Mouse (Mus musculus) thymus, postnatal 25 days (tissue): Measurements from ENCODE around the gene Tmem204.

ENCODE experiments used
- DNase-seq: peaks from one replicate; pipeline ENCODE4 v3.0.0; 2022

Gene Tmem204

DNA sequence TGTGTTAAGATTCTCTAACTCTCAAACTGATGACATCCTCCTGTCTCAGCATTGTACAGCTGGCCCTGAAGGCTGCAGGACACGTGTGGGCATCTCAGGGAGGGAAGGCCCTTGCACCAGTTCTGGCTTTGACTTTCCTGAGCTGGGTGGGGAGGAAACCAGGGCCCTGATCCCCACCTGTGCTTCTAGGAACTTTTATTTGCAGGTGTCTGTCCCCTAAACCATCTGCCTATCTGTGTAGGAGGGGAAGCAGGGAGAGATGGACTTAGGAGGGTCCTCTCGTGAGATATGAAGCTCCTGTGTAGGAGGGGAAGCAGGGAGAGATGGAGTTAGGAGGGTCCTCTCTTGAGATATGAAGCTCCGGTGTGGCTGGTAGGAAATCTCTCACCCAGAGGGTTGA, 504 bp downstream of the Tmem204 start:
- no peak for DNase-seq

DNA sequence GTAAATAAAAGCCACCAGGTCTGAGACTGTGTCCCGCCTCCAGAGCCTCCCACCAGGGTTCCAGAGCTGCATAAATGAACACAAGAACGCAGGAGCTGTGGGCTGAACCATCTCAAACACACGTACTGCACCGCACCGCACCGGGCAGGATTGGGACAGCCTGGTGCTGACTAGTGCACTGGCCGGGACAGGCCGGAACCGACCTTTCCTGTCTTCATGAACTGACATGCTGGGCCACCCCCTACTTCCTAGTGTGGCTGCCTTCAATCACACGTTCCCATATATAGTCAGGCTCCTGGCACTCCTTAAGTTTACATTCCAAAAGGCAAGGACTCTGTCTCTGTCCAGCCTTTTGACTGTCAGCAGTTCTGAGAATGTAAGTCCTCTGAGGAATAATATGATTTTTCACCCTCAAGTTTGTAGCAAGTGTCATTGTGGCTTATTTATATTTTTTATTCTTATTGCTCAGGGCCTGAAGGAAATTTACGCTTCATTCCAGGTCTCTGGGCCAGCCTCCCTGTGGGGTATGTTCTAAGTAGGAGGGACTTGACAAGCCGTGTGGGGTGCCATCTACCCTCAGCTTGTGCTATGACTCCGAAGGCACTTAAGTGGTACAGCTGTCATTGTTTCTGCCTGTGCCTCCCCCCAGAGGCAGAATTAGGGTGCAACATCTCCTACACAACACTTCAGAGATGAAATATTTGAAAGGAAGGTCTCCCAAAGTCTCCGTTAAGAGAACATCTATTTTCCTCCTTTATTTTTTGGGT, 1.1 kb downstream of the Tmem204 start:
- DNase-seq: no peak

DNA sequence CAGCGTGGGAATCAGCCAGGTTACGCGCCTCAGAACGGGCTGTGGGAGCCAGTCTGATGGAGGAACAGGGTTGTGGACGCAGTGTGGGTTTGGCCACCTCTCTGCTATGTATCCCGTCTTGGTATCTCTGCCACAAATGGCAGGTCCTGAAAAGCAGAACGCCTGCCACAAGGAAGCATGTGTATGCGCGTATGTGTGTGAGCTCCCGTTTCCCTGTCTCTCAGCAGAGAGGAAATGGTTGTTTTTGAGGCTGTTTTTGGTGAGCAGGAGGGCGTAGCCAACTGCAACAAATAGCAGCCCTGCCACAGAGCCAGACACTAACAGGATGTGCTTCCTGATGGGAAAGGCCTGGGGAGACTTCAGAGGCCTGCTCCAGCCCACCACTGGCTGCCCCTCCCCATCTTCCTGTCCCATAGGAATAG, 2.4 kb downstream of the Tmem204 start:
- no peak for DNase-seq

DNA sequence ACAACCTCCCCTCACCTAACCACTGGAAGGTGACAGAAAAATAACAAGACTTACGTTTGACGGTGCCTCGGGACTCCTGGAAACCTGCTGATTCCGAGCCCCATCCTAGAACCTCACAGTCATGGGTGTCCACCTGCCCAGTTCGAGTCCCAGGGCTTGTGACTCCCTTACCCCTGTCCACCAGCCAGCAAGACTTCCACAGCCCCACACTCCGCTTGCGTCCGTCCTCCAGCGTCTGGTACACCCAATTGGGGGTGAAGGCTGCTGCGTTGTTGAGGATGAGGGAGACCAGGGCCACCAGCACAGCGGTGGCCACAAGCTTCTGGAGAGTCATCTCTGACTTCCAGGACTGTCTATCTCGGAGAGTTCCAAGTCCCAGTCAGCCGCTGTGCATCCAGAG, 3.2 kb downstream of the Tmem204 start:
- no peak for DNase-seq

DNA sequence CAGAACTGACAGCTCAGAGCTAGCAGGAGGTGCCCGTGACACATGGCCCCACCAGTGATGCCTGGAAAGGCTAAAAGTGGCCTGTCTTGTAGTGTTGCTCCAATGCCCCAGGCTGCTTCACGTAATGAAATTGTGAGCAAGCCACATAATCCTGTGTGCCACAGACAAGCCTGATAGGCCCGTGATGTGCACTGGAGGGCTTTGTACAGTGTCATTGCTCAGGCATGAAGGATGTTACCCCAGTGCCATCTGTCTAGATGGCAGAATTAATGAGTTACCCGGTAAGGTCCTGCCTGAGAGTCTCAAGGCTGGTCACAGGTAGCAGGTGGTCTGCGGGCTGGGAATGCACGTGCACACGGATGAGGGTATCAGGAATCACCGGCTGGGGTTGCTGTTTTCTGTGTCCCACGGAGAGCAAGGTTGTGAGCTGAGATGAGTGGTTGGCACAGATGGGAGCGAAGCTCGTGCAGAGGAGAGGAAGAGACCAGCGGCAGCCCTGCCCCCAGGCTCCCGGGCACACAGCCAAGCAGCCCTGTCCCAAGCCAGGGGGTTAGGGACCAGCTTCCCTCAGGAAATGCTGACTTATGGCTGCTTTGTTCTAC, 5.5 kb downstream of the Tmem204 start:
- DNase-seq: no peak

DNA sequence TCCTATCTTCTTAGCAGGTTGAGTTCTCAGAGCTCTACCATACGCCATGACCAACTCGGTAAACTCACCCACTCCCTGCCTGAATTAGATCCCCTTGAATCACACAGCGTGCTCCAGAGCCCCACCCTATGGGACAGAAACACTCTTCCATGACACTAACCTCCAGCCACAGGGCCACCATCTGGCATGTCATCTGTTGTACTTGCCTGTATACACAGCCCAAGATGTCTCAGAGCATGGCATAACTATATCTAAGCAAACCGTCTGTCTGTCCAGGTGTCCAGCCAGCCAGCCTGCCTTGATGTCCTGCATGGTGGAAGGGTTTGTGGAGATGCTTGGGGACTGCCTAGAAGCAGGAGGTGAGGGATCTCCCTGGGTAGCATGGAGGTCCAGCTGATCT, 6.5 kb downstream of the Tmem204 start:
- no peak for DNase-seq

DNA sequence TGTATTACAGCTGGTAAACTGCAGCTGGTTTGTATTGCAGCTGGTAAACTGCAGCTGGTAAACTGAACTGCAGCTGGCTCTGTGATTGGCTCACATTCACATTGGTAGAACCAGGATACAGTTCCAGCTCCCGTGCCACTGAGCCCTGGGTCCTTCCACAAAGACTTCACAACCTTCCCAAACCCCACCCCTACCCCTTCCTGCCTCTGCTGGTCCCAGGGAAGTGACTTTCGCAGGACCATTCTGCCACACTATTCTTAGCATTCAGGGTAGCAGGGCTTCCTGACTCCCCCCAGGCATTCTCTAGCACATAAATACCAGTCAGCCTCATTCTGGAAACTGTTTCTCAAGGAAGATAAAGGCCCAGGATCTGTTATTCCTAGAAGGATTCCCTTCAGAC, 14.7 kb downstream of the Tmem204 start:
- no peak for DNase-seq

DNA sequence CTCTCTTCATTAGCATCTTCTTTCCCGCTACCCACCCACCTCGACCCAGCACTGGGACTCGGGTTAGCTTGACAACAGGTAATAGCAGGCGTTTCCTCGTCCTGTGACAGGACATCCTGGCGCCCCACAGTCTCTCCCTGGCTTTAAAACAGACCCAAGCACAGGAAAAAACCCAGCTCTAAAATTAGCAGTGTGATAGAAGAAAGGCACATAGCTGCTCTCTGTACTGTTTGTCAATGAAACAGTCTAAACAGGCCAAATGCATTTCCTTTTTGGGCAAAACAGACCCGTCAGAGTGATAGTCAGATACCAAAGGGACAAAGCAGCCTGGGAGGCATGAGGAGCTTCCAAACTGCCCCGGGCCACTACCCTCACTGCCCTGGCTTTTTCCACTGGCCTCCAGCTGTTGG, 15.9 kb downstream of the Tmem204 start:
- no peak for DNase-seq

DNA sequence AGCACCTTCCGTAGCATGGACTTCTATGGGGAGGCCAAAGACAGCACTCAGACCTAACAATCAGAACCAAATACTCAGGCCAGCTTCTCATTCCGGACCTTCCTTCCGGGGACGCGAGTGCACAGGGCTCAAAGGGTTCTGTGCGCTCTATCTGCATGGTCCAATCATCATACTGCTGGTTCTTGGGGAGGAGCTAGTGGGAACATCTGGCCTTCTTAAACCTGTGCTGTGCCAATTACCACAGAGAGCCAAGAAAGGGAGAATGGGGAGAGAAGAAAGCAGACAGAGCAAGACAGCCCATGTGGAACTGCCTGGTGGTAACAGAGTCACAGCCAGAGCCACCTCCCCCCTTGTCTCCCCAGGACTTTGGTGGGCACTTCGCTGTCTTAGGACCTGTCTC, 16.8 kb downstream of the Tmem204 start:
- no peak for DNase-seq

DNA sequence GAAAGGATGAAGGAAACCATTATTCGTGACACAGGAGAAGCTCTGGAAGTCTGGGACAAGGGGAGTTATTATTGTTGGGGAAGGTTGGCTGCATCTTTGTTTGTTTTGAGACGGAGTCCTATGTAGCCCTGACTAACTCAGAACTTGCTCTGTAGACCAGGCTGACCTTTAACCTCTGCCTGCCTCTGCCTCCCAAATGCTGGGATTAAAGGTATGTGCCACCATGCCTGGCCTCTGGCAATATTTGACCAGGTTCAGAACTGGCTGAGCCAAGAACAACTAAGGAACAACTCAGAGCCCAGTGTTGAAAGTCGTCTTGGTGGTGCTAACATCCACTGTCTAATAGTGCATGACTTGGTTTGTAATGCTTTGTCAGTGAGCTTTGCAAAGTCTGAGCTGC, 18.2 kb downstream of the Tmem204 start:
- no peak for DNase-seq

DNA sequence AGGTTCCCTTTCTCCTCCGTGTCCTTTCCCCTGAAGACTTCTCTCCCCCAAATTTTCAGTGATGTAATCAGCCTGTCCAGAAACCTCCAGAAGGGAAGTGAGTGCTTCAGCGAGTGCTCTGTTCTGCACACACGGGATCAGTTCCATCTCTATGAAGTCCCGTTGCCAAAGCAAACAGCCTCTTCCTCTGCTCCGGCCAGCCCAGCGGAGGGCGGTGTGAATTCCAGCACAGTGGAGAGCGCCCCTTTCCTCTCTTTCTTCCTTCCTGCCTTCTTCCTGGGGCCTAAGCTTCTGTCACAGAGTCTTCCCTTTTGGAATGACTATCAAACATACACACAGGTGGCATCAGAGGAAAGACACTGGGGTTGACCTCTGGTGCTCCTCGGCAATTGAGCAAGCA, 19.0 kb downstream of the Tmem204 start:
- DNase-seq: no peak

DNA sequence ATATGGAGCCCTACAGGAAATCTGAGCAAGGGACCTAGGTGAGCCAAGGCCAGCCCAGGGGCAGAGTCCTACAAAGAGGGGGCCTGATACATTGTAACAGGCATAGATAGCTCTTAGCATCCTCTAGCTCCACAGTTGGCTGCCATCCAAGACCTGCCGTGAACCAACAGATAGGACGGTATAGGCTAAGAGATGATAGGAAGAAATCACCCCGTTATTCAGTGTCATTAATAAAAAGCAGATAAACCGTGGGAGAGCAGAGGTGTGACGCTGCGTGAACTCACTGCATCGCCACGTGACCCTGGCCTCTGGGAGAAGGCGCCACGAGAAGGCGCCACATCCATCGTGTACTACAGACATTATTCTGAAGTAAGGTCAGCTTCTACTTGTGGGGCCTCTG, 19.5 kb downstream of the Tmem204 start:
- DNase-seq: no peak

DNA sequence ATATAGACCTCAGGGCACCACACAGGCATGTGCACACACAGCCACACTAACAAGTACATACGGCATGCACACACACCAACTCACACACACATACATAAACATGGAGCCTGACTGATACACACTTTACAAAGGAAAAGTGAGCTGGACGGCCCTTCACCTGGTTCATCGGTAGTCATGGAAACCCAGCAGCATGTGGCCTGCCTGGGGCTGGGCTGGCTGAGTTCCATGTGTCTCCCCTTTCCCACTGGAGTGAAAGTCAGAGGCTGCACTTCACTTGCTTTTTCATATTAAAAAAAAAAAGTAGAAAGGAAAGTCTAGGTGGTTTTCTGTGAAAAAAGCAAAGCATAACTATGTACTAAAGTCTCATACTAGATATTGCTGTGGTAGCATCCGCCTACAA, 20.1 kb downstream of the Tmem204 start:
- no peak for DNase-seq

DNA sequence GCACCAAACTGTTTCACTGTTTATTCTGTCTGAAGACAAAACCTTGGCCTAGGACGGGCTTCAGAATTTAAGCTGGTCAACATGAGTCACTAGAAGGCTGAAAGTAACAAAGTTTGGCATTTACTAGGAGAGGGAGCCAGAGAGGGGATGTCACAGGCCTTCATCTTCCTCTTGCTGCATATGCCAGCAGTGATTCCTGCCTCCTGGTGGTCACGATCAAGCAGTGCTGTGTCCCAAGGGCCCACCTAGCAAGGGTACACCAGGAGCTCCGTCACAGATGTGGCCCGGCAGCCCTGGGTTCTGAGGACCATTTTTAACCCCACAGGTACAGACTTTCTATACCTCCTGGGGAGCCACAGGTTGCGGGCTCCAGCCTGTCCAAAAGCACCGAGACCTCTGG, 26.4 kb downstream of the Tmem204 start:
- DNase-seq: no peak

DNA sequence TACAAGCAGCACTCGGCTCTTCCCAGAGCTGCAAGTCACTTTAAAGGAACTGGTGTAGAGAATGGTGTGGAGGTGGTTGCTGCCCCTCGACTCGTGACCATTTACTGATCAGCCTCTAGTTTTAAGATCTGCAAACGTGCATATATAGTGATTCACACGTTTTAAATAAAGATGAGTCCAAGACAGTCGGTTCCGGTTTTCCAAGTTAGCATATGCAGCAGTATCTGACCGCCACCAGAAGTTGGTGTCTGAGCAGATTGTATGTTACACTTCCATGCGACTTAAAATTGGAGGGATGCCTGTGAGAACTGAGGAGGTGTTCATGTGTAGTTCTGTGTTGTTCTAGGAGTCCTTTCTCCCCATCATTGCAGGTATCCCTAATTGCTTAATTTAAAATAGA, 30.1 kb downstream of the Tmem204 start:
- DNase-seq: no peak

DNA sequence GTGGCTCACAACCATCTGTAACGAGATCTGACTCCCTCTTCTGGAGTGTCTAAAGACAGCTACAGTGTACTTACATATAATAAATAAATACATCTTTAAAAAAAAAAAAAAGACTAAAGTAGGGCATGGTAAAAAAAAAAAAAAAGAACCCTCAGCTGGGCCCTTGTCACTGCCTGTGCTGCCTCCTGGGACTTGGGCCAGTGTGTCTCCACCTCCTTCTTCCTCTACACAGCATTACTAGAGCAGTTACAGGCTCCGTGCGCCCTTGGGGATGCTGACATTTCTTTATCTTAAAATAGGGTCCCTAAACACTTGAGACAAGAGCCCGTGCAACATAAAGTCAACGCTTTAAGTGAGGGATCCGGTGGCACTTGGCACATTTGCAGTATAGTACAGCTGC, 36.2 kb downstream of the Tmem204 start:
- DNase-seq: no peak

DNA sequence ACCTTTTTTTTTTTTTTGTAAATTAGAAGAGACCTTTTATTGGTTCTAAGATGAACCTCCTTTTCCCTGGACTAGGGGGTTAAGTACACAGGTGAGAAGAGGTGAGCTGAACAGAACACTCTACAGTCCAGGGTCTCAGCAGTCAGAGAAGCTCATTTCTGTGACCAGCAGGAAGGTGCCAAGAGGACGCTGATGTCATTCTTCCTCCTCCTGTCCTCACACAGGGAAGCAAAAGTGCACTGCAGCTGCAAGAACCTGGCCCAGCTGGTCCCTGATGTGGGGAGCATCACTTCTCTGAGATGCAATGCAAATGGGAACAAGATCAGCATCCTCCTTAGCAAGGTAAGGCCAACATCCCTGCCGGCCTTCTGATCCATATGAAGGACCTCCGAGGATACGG, 38.1 kb downstream of the Tmem204 start:
- no peak for DNase-seq

DNA sequence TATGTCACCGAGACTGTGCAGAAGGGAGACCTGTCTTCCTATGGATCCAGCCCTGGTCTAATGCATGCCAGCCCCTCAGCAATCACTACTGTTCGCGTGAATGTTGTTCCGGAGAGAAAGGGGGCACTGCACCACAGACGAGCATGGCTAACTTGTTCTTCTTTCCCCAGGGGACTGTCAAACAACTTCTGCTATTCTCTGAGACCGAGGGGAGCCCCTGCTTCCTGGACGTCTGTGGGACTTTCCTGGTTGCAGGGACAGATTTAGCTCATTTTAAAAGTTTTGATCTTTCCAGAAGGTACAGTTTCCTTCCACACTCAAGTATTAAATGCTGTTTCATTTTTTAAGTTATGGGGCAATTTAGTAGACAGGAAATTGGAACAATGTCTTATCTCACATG, 38.5 kb downstream of the Tmem204 start:
- no peak for DNase-seq

DNA sequence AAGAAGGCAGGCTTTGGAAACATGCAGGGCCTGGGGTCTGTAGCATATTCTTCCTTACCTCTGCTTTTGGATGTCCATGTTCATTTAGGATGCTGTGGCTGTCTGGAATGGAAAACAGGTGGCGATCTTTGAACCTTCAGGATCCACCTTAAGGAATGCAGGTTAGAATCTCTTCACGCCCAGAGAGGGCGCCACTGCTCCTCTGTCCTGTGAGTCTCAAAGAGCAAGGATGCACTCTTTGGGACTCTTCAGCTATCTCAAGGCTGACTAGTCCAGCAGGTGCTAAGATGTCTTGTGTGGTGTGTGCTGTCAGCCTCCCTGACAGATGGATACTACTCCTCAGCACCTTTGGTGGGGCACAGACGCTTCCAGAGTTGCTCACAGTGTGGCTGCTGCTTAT, 47.2 kb downstream of the Tmem204 start:
- no peak for DNase-seq

DNA sequence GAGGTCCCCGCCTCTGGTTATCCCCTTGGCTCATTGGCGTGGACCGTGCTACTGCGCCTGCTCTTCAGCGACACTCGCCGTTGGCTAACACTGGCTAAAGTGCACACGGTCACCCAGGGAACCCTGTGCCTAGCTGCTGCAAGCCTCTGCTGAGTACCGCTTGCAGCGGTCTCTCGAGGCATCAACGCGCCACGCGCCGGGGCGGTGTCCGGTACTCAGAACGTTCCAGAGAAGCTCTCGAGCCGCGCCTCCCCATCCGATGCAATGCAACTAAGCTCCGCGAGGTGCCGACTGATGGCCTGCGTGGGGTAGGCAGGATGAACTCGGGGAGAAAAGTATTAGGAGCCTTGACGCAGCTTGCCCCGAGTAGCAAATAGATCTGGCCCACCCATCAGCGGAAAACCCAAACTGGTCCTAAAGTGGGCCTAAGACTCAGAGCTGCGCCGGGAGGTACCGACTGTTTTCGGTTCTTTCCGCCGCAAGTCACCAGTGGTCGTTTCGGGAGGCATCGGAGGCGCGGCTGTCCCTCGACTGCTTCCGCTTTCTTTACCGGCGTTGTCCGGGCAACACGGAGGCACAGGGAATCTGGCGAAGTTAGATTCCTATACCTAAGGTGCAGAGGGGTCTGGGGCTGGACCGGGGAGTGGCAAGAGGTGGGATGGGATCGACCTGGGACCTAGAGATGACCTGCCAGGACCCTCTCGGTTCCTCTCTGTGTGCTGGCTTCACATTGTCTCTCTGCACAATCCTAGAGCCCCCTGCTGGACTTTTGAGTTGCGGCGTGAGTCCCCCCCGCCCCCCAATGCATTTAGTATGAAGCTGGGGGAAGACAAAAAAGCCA, 66.9 kb downstream of the Tmem204 start:
- peak; percentile 61 for DNase-seq

DNA sequence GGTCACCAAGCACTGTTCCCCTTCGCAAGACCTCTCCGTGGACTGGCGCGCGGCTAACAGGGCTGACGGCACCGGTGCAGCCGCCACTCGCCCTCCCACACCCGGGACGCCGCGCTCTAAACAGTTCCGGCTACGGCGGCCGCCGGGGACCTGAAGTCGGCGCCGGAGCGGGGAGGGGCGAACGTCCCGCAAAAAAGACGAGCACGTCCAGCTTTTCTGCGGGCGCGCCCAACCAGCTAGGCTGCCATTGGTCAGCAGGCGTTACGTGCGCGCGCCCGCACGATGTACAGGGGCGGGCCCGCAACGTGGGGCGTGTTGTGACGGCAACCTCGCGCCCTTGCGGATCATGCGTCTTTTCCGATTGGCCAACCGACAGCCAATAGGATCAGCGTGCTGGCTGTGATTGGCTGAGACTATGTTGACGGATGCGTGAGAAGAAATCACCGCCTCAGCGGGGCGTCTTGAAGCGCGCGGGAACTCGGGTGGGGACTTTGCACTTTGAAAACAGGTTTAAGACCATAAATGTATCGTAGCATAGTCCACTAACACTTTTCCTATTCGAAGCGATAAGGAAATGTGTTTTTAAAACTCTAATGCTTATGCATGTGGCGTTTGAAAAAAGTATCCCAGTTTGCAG, 67.6 kb downstream of the Tmem204 start, which contains the start of the genes Cramp1l and Ift140:
TSS of gene Cramp1l (minus strand) at position 134 of the 637 bp plus-strand sequence.
TSS of gene Ift140 (plus strand) at position 431 of the 637 bp plus-strand sequence.
- peak; percentile 98 for DNase-seq

DNA sequence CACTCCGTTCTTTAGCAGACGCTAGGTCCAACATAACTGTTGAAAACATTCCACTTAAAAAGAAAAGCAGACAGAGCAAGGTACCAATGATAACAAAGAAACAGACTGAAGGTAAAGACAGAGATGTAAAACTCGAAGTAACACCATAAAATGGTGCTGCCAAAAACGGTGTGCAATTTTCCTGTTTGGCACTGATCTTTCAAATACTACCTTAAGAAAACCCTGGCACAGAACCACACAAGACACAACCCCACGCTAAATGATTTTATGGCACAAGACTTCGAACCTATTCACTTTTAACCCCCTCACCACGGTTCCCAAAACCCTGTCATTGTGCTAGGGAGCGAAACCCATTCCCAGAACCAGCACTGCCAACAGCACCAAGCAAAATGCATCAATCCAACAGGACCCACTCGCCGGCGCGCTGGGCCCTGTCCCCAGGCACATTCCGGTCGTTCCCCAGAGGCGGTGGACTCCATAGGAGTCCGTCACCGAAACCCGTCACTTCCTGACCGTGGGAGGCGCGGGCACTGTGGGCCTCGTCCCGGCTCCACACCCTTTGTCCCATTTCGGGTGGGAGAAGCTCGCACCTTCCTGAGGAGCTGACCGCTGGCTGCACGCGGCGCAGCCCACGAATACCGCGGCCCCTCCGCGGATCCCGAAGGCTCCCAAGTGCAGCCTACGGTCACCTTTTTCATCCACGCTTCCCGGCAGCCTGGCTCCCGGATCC, 68.4 kb downstream of the Tmem204 start:
- DNase-seq: peak; percentile 30
